Mouse (Mus musculus): Measurements from ENCODE around the gene Gm11084.

GRCm38 (mm10) chr2:72968536-72968935, 18.0 kb downstream of the Gm11084 start:
- TF ChIP-seq CTCF (IDR thresholded peaks at IDR 0.05; ENCODE audit: control insufficient read depth, insufficient read depth, insufficient read length), result no peak
- TF ChIP-seq MAX (IDR thresholded peaks at IDR 0.05), result no peak
- no peak for TF ChIP-seq MYOD1 (IDR thresholded peaks at IDR 0.05; ENCODE audit: control insufficient read depth, insufficient read length, low read depth)
- no peak for TF ChIP-seq CEBPB (IDR thresholded peaks at IDR 0.05; ENCODE audit: low read depth)

Measured in C2C12 (cell line).